Comparison of ENCODE assay signal across 7 mouse cellular contexts in the genomic region with DNA sequence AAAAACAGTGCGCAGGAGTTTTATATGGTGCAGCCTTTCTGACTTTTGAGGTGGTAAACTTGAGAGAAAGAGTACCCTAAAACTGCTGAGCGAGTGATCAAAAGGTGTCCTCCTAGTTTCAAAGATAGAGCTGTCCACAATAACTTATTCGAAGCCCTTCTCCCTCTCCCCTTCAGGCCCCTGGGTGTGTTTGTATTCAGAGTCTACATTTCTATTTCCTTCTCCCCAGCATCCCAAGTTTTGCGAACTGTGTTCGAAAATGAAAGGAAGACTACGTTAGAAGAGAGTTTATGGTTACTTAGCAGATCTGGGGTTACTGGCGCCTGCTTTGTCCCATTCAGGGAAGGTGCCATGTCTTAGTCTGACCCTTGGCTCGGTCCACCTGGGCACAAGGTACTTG. TPM values are rescaled to one million over a fixed set of nuclear protein-coding genes. Genes with fewer than 3 reads are reported as not detected.
DNase-seq lines count a peak whose midpoint lies in the region; ATAC-seq and TF ChIP-seq lines count a peak whose summit lies in the region.

No protein-coding gene starts in this region.

- H3K27me3 ChIP-seq in lung, postnatal 0 days (replicated peaks; ENCODE audit: insufficient read depth, low read length) = no peaks in the 10 kb centered on the region
- H3K27me3 ChIP-seq in forebrain, embryonic 10.5 days (ENCODE audit: poor library complexity, severe bottlenecking) = peaks cover 5% of the 10 kb centered on the region; the same call in 1 of the 2 replicates
- H3K27me3 ChIP-seq in limb, embryonic 14.5 days (ENCODE audit: control insufficient read depth, insufficient read depth, low read length) = no peaks in the 10 kb centered on the region
- no peaks in the 10 kb centered on the region for H3K27me3 ChIP-seq in stomach, embryonic 15.5 days (replicated peaks)

- no peak overlapping the region for H3K9ac ChIP-seq in lung, postnatal 0 days (replicated peaks; ENCODE audit: low read depth)
- peak overlapping the region; percentile 58; the same call in 1 of the 2 replicates for H3K9ac ChIP-seq in limb, embryonic 14.5 days (ENCODE audit: low read depth, low read length, severe bottlenecking)
- H3K9ac ChIP-seq in stomach, embryonic 15.5 days = no peak overlapping the region

- no peak for ATAC-seq in lung, postnatal 0 days
- ATAC-seq in limb, embryonic 14.5 days (ENCODE audit: low FRiP score, low read depth) = no peak
- no peak for ATAC-seq in stomach, embryonic 15.5 days (ENCODE audit: insufficient read depth, low FRiP score, low read depth)

- H3K4me2 ChIP-seq in lung, postnatal 0 days (replicated peaks; ENCODE audit: low read depth, low read length) = peak overlapping the region; percentile 69
- H3K4me2 ChIP-seq in limb, embryonic 14.5 days (replicated peaks; ENCODE audit: low read depth, low read length, severe bottlenecking) = peak overlapping the region; percentile 70
- peak overlapping the region; percentile 74 for H3K4me2 ChIP-seq in stomach, embryonic 15.5 days

- DNase-seq in lung, postnatal 0 days (ENCODE audit: low spot score) = no peak
- DNase-seq in lung, postnatal 10 days = no peak
- DNase-seq in forebrain, embryonic 10.5 days (ENCODE audit: extremely low spot score, low spot score) = no peak
- DNase-seq in limb, embryonic 14.5 days (ENCODE audit: low spot score) = no peak
- DNase-seq in layer of hippocampus, adult 9-10 months (ENCODE audit: low spot score) = no peak
- no peak for DNase-seq in kidney, postnatal 10 days

- H3K36me3 ChIP-seq in lung, postnatal 0 days (ENCODE audit: insufficient read depth, low read length) = no peaks in the 10 kb centered on the region
- peaks cover 38% of the 10 kb centered on the region for H3K36me3 ChIP-seq in forebrain, embryonic 10.5 days (replicated peaks)
- peaks cover 16% of the 10 kb centered on the region for H3K36me3 ChIP-seq in limb, embryonic 14.5 days (ENCODE audit: control insufficient read depth, insufficient read depth, low read length)
- H3K36me3 ChIP-seq in stomach, embryonic 15.5 days = no peaks in the 10 kb centered on the region

- no peak for TF ChIP-seq POLR2A in limb, embryonic 14.5 days (IDR thresholded peaks at IDR 0.05; ENCODE audit: borderline replicate concordance, extremely low read depth, insufficient read depth, insufficient read length)

- TF ChIP-seq EP300 in lung, postnatal 0 days (IDR thresholded peaks at IDR 0.05) = no peak

- H3K4me3 ChIP-seq in lung, postnatal 0 days (ENCODE audit: low read depth, low read length) = peak overlapping the region; percentile 100; the same call in 1 of the 2 replicates
- peak overlapping the region; percentile 98 for H3K4me3 ChIP-seq in forebrain, embryonic 10.5 days
- H3K4me3 ChIP-seq in limb, embryonic 14.5 days (replicated peaks; ENCODE audit: low read length) = peak overlapping the region; percentile 95
- H3K4me3 ChIP-seq in stomach, embryonic 15.5 days (replicated peaks) = peak overlapping the region; percentile 95

- no peak overlapping the region for H3K27ac ChIP-seq in lung, postnatal 0 days (ENCODE audit: low read length)
- no peak overlapping the region for H3K27ac ChIP-seq in forebrain, embryonic 10.5 days
- no peak overlapping the region for H3K27ac ChIP-seq in limb, embryonic 14.5 days (replicated peaks; ENCODE audit: low read depth, low read length)
- H3K27ac ChIP-seq in stomach, embryonic 15.5 days = no peak overlapping the region

- H3K9me3 ChIP-seq in lung, postnatal 0 days (ENCODE audit: low read length) = peaks cover 3% of the 10 kb centered on the region; the same call in 1 of the 2 replicates
- peaks cover 22% of the 10 kb centered on the region for H3K9me3 ChIP-seq in forebrain, embryonic 10.5 days
- H3K9me3 ChIP-seq in limb, embryonic 14.5 days (ENCODE audit: control insufficient read depth, low read length) = 0 out of 2 replicates have a peak, but pooled peaks cover 4% of the 10 kb centered on the region
- no peaks in the 10 kb centered on the region for H3K9me3 ChIP-seq in stomach, embryonic 15.5 days

- H3K4me1 ChIP-seq in lung, postnatal 0 days (ENCODE audit: insufficient read depth, low read depth, low read length) = peaks cover 3% of the 10 kb centered on the region; the same call in 1 of the 2 replicates
- peaks cover 33% of the 10 kb centered on the region for H3K4me1 ChIP-seq in forebrain, embryonic 10.5 days
- no peaks in the 10 kb centered on the region; the same call in 1 of the 2 replicates for H3K4me1 ChIP-seq in limb, embryonic 14.5 days (ENCODE audit: control insufficient read depth, insufficient read depth, low read length)
- H3K4me1 ChIP-seq in stomach, embryonic 15.5 days = peaks cover 4% of the 10 kb centered on the region

- WGBS in lung, postnatal 0 days = 60% methylated on average over 8 of the region's 8 CpGs
- 68% methylated on average over 8 of the region's 8 CpGs for WGBS in forebrain, embryonic 10.5 days
- 58% methylated on average over 8 of the region's 8 CpGs for WGBS in limb, embryonic 14.5 days
- 65% methylated on average over 8 of the region's 8 CpGs for WGBS in stomach, embryonic 15.5 days

- TF ChIP-seq CTCF in lung, postnatal 0 days (IDR thresholded peaks at IDR 0.05) = no peak

RNA-seq across cellular contexts. Expression of gene Gm20721, which starts 20.0 kb away (rescaled TPM):
- 4.8 and 9.6 TPM in 2 replicates for polyA plus RNA-seq in lung, postnatal 0 days (2015; fragmentation: Nextera tagmentation; extraction: Ambion mirVana)
- 5.9 and 8.1 TPM in 2 replicates for polyA plus RNA-seq in forebrain, embryonic 10.5 days (2016; fragmentation: Nextera tagmentation; extraction: Ambion mirVana)
- 0.65 and 0.73 TPM in 2 replicates for polyA plus RNA-seq in limb, embryonic 14.5 days (2012; rRNA removed)
- 11.7 and 13.4 TPM in 2 replicates for polyA plus RNA-seq in limb, embryonic 14.5 days (2014; fragmentation: Nextera tagmentation; extraction: Ambion mirVana)
- polyA plus RNA-seq in stomach, embryonic 15.5 days (2015; fragmentation: Nextera tagmentation; extraction: Ambion mirVana) = 37.5 and 62.9 TPM in 2 replicates

RNA-seq across cellular contexts. Expression of gene Gnas, which starts 42.4 kb away (rescaled TPM):
- polyA plus RNA-seq in lung, postnatal 0 days (2015; fragmentation: Nextera tagmentation; extraction: Ambion mirVana) = 1,238 and 1,252 TPM in 2 replicates
- polyA plus RNA-seq in forebrain, embryonic 10.5 days (2016; fragmentation: Nextera tagmentation; extraction: Ambion mirVana) = 880 and 928 TPM in 2 replicates
- polyA plus RNA-seq in limb, embryonic 14.5 days (2012; rRNA removed) = 2,875 and 2,934 TPM in 2 replicates
- 2,366 and 2,381 TPM in 2 replicates for polyA plus RNA-seq in limb, embryonic 14.5 days (2014; fragmentation: Nextera tagmentation; extraction: Ambion mirVana)
- polyA plus RNA-seq in stomach, embryonic 15.5 days (2015; fragmentation: Nextera tagmentation; extraction: Ambion mirVana) = 1,615 and 1,630 TPM in 2 replicates
